Mouse (Mus musculus): ENCODE results near the gene Pllp.

DNA sequence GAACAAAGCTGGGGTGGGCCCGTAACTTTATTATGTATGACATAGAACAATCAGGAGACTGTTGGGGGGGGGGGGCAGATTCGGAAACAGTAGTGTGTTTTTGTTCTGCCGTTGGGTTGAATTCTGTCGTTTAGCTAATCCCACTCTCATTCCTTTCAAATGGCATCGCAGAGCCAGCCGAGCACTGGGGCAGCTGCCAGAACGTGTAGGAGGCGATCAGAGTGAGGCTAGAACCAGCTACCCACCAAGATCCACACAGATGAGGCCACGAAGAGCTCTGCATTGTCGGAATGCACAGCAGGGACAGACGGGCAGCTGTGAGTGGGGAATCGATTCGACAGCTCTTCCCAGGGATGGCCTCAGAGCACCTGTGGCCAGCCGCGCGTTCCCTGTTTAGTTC lies 3.3 kb upstream of the Pllp start:
- TF ChIP-seq CTCF (IDR thresholded peaks at IDR 0.05) = no peak
- no peak for TF ChIP-seq POLR2A (IDR thresholded peaks at IDR 0.05; ENCODE audit: insufficient read depth, low read depth, low read length)
- no peak for TF ChIP-seq EP300 (IDR thresholded peaks at IDR 0.05; ENCODE audit: insufficient read depth, low read depth, low read length)

All from heart, adult 2 months (tissue).